Mouse (Mus musculus): Measurements from ENCODE around the gene Slc44a4. TPM values are rescaled to one million over a fixed set of nuclear protein-coding genes. Genes with fewer than 3 reads are reported as not detected.
A peak's percentile ranks its signal among the peaks of the same experiment; 100 is the strongest.
"Not testable (repeated sequence)": the region's sequence is repeated elsewhere in the genome, so short reads cannot be mapped to it uniquely, and the experiment has no call there.

Slc44a4 gene
- polyA plus RNA-seq, 1 experiment from 2014 or later: 0.11 TPM

- H3K9me3 ChIP-seq (replicated peaks; ENCODE audit: control insufficient read depth, low read length); H3K4me1 ChIP-seq (ENCODE audit: control insufficient read depth, insufficient read depth, low read length); H3K36me3 ChIP-seq (replicated peaks; ENCODE audit: control insufficient read depth, insufficient read depth, low read depth, low read length); H3K27ac ChIP-seq (replicated peaks; ENCODE audit: low read depth, low read length): not testable (repeated sequence)
- under 1% methylated on average over 31 of the region's 33 CpGs for WGBS
- Histone ChIP-seq H3K9ac (replicated peaks; ENCODE audit: low read length) (peak within 1 kb of the TSS; percentile 41), H3K4me2 (ENCODE audit: low read depth, low read length) (peak within 1 kb of the TSS; percentile 76), H3K4me3 (ENCODE audit: low read depth, low read length) (peak within 1 kb of the TSS; percentile 39), H3K27me3 (ENCODE audit: control insufficient read depth, insufficient read depth, low read length) (peaks cover 18% of the 10 kb centered on the region)
- ATAC-seq (replicated peaks; ENCODE audit: insufficient number of reproducible peaks, low FRiP score, low TSS enrichment, low read depth): peak; percentile 88
- peak; percentile 78 for DNase-seq (ENCODE audit: low spot score)
Observed at GRCm38 (mm10) chr17:34972069-34972749, 57.9 kb downstream of the Slc44a4 start, which contains the start of the genes Hspa1a and Hspa1l. Gene Hspa1a (minus strand): TSS chr17:34972156. Gene Hspa1l (plus strand): TSS chr17:34972703.

- no peak overlapping the region for H3K4me2 ChIP-seq (ENCODE audit: low read depth, low read length)
- H3K27me3 ChIP-seq (ENCODE audit: control insufficient read depth, insufficient read depth, low read length): no peaks in the 10 kb centered on the region
- no peak for ATAC-seq (replicated peaks; ENCODE audit: insufficient number of reproducible peaks, low FRiP score, low TSS enrichment, low read depth)
- no peak overlapping the region for H3K9ac ChIP-seq (replicated peaks; ENCODE audit: low read length)
- H3K36me3 ChIP-seq (replicated peaks; ENCODE audit: control insufficient read depth, insufficient read depth, low read depth, low read length): no peaks in the 10 kb centered on the region
- 68% methylated on average over 3 of the region's 3 CpGs for WGBS
- DNase-seq (ENCODE audit: low spot score): no peak
- H3K4me1 ChIP-seq (ENCODE audit: control insufficient read depth, insufficient read depth, low read length): peaks cover 3% of the 10 kb centered on the region; the same call in 1 of the 2 replicates
- no peak overlapping the region for H3K27ac ChIP-seq (replicated peaks; ENCODE audit: low read depth, low read length)
- H3K4me3 ChIP-seq (ENCODE audit: low read depth, low read length): no peak overlapping the region
- H3K9me3 ChIP-seq (replicated peaks; ENCODE audit: control insufficient read depth, low read length): no peaks in the 10 kb centered on the region
Observed at GRCm38 (mm10) chr17:34975581-34976492, 61.6 kb downstream of the Slc44a4 start.

- Histone ChIP-seq H3K9ac (replicated peaks; ENCODE audit: low read length) (no peak overlapping the region), H3K4me3 (ENCODE audit: low read depth, low read length) (no peak overlapping the region)
- ATAC-seq (replicated peaks; ENCODE audit: insufficient number of reproducible peaks, low FRiP score, low TSS enrichment, low read depth): no peak
Observed at GRCm38 (mm10) chr17:34977000-34977399, 62.7 kb downstream of the Slc44a4 start.

GRCm38 (mm10) chr17:34978239-34978638 is 64.0 kb downstream of the Slc44a4 start:
- no peak overlapping the region for H3K27ac ChIP-seq (replicated peaks; ENCODE audit: low read depth, low read length)
- H3K4me1 ChIP-seq (ENCODE audit: control insufficient read depth, insufficient read depth, low read length): 0 out of 2 replicates have a peak, but pooled peaks cover 3% of the 10 kb centered on the region
- H3K4me2 ChIP-seq (ENCODE audit: low read depth, low read length): no peak overlapping the region
- no peak overlapping the region for H3K4me3 ChIP-seq (ENCODE audit: low read depth, low read length)
- no peaks in the 10 kb centered on the region for H3K27me3 ChIP-seq (ENCODE audit: control insufficient read depth, insufficient read depth, low read length)
- no peaks in the 10 kb centered on the region for H3K36me3 ChIP-seq (replicated peaks; ENCODE audit: control insufficient read depth, insufficient read depth, low read depth, low read length)
- WGBS: 87% methylated on average over 27 of the region's 27 CpGs
- no peaks in the 10 kb centered on the region for H3K9me3 ChIP-seq (replicated peaks; ENCODE audit: control insufficient read depth, low read length)
- no peak overlapping the region for H3K9ac ChIP-seq (replicated peaks; ENCODE audit: low read length)
- ATAC-seq (replicated peaks; ENCODE audit: insufficient number of reproducible peaks, low FRiP score, low TSS enrichment, low read depth): no peak
- no peak for DNase-seq (ENCODE audit: low spot score)

More at GRCm38 (mm10) chr17:34977000-34977399, 62.7 kb downstream of the Slc44a4 start:
- no peaks in the 10 kb centered on the region for H3K27me3 ChIP-seq (ENCODE audit: control insufficient read depth, insufficient read depth, low read length)
- no peak for DNase-seq (ENCODE audit: low spot score)
- peaks cover 5% of the 10 kb centered on the region; the same call in 1 of the 2 replicates for H3K4me1 ChIP-seq (ENCODE audit: control insufficient read depth, insufficient read depth, low read length)
- H3K27ac ChIP-seq (replicated peaks; ENCODE audit: low read depth, low read length): no peak overlapping the region
- H3K9me3 ChIP-seq (replicated peaks; ENCODE audit: control insufficient read depth, low read length): no peaks in the 10 kb centered on the region
- H3K36me3 ChIP-seq (replicated peaks; ENCODE audit: control insufficient read depth, insufficient read depth, low read depth, low read length): no peaks in the 10 kb centered on the region
- WGBS: 95% methylated on average over 20 of the region's 20 CpGs
- H3K4me2 ChIP-seq (ENCODE audit: low read depth, low read length): no peak overlapping the region

- Histone ChIP-seq H3K36me3 (replicated peaks; ENCODE audit: control insufficient read depth, insufficient read depth, low read depth, low read length) (no peaks in the 10 kb centered on the region), H3K9me3 (replicated peaks; ENCODE audit: control insufficient read depth, low read length) (no peaks in the 10 kb centered on the region), H3K4me2 (ENCODE audit: low read depth, low read length) (no peak overlapping the region), H3K27me3 (ENCODE audit: control insufficient read depth, insufficient read depth, low read length) (no peaks in the 10 kb centered on the region), H3K27ac (replicated peaks; ENCODE audit: low read depth, low read length) (no peak overlapping the region), H3K4me3 (ENCODE audit: low read depth, low read length) (no peak overlapping the region), H3K9ac (replicated peaks; ENCODE audit: low read length) (no peak overlapping the region), H3K4me1 (ENCODE audit: control insufficient read depth, insufficient read depth, low read length) (0 out of 2 replicates have a peak, but pooled peaks cover 3% of the 10 kb centered on the region)
- ATAC-seq (replicated peaks; ENCODE audit: insufficient number of reproducible peaks, low FRiP score, low TSS enrichment, low read depth): no peak
- WGBS: 95% methylated on average over 4 of the region's 4 CpGs
- no peak for DNase-seq (ENCODE audit: low spot score)
Observed at GRCm38 (mm10) chr17:34979631-34980030, 65.4 kb downstream of the Slc44a4 start.

Other genes starting within 250 kb of the Slc44a4 start
- not detected in 2 replicates for gene Tnxb, start 243.9 kb upstream of the Slc44a4 start, polyA plus RNA-seq (2014; fragmentation: Nextera tagmentation; extraction: Ambion mirVana)
- not detected in 2 replicates for gene C4b, start 170.6 kb upstream of the Slc44a4 start, polyA plus RNA-seq (2014; fragmentation: Nextera tagmentation; extraction: Ambion mirVana)
- not detected in 2 replicates for gene Cyp21a1, start 109.9 kb upstream of the Slc44a4 start, polyA plus RNA-seq (2014; fragmentation: Nextera tagmentation; extraction: Ambion mirVana)
- 14.4 and 18.4 TPM in 2 replicates for gene Stk19, start 77.5 kb upstream of the Slc44a4 start, polyA plus RNA-seq (2014; fragmentation: Nextera tagmentation; extraction: Ambion mirVana)
- 65.3 and 68.1 TPM in 2 replicates for gene Dxo, start 77.4 kb upstream of the Slc44a4 start, polyA plus RNA-seq (2014; fragmentation: Nextera tagmentation; extraction: Ambion mirVana)
- 27.1 and 31.9 TPM in 2 replicates for gene Skiv2l, start 64.3 kb upstream of the Slc44a4 start, polyA plus RNA-seq (2014; fragmentation: Nextera tagmentation; extraction: Ambion mirVana)
- 128 and 130 TPM in 2 replicates for gene Nelfe, start 64.1 kb upstream of the Slc44a4 start, polyA plus RNA-seq (2014; fragmentation: Nextera tagmentation; extraction: Ambion mirVana)
- 1.2 and 2.0 TPM in 2 replicates for gene Cfb, start 51.9 kb upstream of the Slc44a4 start, polyA plus RNA-seq (2014; fragmentation: Nextera tagmentation; extraction: Ambion mirVana)
- gene Zbtb12, start 35.0 kb upstream of the Slc44a4 start, polyA plus RNA-seq (2014; fragmentation: Nextera tagmentation; extraction: Ambion mirVana): 1.6 and 2.0 TPM in 2 replicates
- gene Gm20547, start 32.4 kb upstream of the Slc44a4 start, polyA plus RNA-seq (2014; fragmentation: Nextera tagmentation; extraction: Ambion mirVana): not detected in 2 replicates
- 0.81 and 1.6 TPM in 2 replicates for gene C2, start 16.2 kb upstream of the Slc44a4 start, polyA plus RNA-seq (2014; fragmentation: Nextera tagmentation; extraction: Ambion mirVana)
- gene Ehmt2, start 16.0 kb upstream of the Slc44a4 start, polyA plus RNA-seq (2014; fragmentation: Nextera tagmentation; extraction: Ambion mirVana): 59.3 and 60.6 TPM in 2 replicates
- 10.9 and 13.1 TPM in 2 replicates for gene Neu1, start 16.8 kb downstream of the Slc44a4 start, polyA plus RNA-seq (2014; fragmentation: Nextera tagmentation; extraction: Ambion mirVana)
- gene Hspa1b, start 44.8 kb downstream of the Slc44a4 start, polyA plus RNA-seq (2014; fragmentation: Nextera tagmentation; extraction: Ambion mirVana): 0.21 and 0.49 TPM in 2 replicates
- gene Gm20481, start 55.4 kb downstream of the Slc44a4 start, polyA plus RNA-seq (2014; fragmentation: Nextera tagmentation; extraction: Ambion mirVana): not detected in 2 replicates
- gene Hspa1a, start 57.7 kb downstream of the Slc44a4 start, polyA plus RNA-seq (2014; fragmentation: Nextera tagmentation; extraction: Ambion mirVana): 1.7 and 1.8 TPM in 2 replicates
- gene Hspa1l, start 58.2 kb downstream of the Slc44a4 start, polyA plus RNA-seq (2014; fragmentation: Nextera tagmentation; extraction: Ambion mirVana): 1.5 and 2.0 TPM in 2 replicates
- gene Lsm2, start 67.4 kb downstream of the Slc44a4 start, polyA plus RNA-seq (2014; fragmentation: Nextera tagmentation; extraction: Ambion mirVana): 219 and 241 TPM in 2 replicates
- 73.9 and 85.2 TPM in 2 replicates for gene Vars, start 86.5 kb downstream of the Slc44a4 start, polyA plus RNA-seq (2014; fragmentation: Nextera tagmentation; extraction: Ambion mirVana)
- 0.10 and 0.17 TPM in 2 replicates for gene Vwa7, start 102.1 kb downstream of the Slc44a4 start, polyA plus RNA-seq (2014; fragmentation: Nextera tagmentation; extraction: Ambion mirVana)
- gene Sapcd1, start 113.5 kb downstream of the Slc44a4 start, polyA plus RNA-seq (2014; fragmentation: Nextera tagmentation; extraction: Ambion mirVana): 3.5 and 7.5 TPM in 2 replicates
- gene Msh5, start 132.3 kb downstream of the Slc44a4 start, polyA plus RNA-seq (2014; fragmentation: Nextera tagmentation; extraction: Ambion mirVana): 3.0 and 3.2 TPM in 2 replicates
- gene Clic1, start 135.5 kb downstream of the Slc44a4 start, polyA plus RNA-seq (2014; fragmentation: Nextera tagmentation; extraction: Ambion mirVana): 73.9 and 84.2 TPM in 2 replicates
- gene Ddah2, start 144.6 kb downstream of the Slc44a4 start, polyA plus RNA-seq (2014; fragmentation: Nextera tagmentation; extraction: Ambion mirVana): 543 and 586 TPM in 2 replicates
- 0.33 TPM in 1 of 2 replicates, not detected in the other for gene Ly6g6c, start 150.9 kb downstream of the Slc44a4 start, polyA plus RNA-seq (2014; fragmentation: Nextera tagmentation; extraction: Ambion mirVana)
- gene Mpig6b, start 151.7 kb downstream of the Slc44a4 start, polyA plus RNA-seq (2014; fragmentation: Nextera tagmentation; extraction: Ambion mirVana): 0.74 and 1.2 TPM in 2 replicates
- gene Ly6g6e, start 162.4 kb downstream of the Slc44a4 start, polyA plus RNA-seq (2014; fragmentation: Nextera tagmentation; extraction: Ambion mirVana): 0.66 and 1.1 TPM in 2 replicates
- gene Ly6g6d, start 163.6 kb downstream of the Slc44a4 start, polyA plus RNA-seq (2014; fragmentation: Nextera tagmentation; extraction: Ambion mirVana): 0.92 TPM in 1 of 2 replicates, not detected in the other
- gene Ly6g6f, start 171.1 kb downstream of the Slc44a4 start, polyA plus RNA-seq (2014; fragmentation: Nextera tagmentation; extraction: Ambion mirVana): 0.36 and 0.43 TPM in 2 replicates
- 38.5 and 39.8 TPM in 2 replicates for gene Abhd16a, start 174.8 kb downstream of the Slc44a4 start, polyA plus RNA-seq (2014; fragmentation: Nextera tagmentation; extraction: Ambion mirVana)
- gene Ly6g5c, start 193.8 kb downstream of the Slc44a4 start, polyA plus RNA-seq (2014; fragmentation: Nextera tagmentation; extraction: Ambion mirVana): not detected in 2 replicates
- 0.53 and 1.1 TPM in 2 replicates for gene Ly6g5b, start 201.0 kb downstream of the Slc44a4 start, polyA plus RNA-seq (2014; fragmentation: Nextera tagmentation; extraction: Ambion mirVana)
- gene Gpank1, start 207.0 kb downstream of the Slc44a4 start, polyA plus RNA-seq (2014; fragmentation: Nextera tagmentation; extraction: Ambion mirVana): 24.6 and 26.4 TPM in 2 replicates
- gene Csnk2b, start 207.6 kb downstream of the Slc44a4 start, polyA plus RNA-seq (2014; fragmentation: Nextera tagmentation; extraction: Ambion mirVana): 273 and 294 TPM in 2 replicates
- 6.9 and 7.4 TPM in 2 replicates for gene D17H6S53E, start 211.9 kb downstream of the Slc44a4 start, polyA plus RNA-seq (2014; fragmentation: Nextera tagmentation; extraction: Ambion mirVana)
- gene Apom, start 217.6 kb downstream of the Slc44a4 start, polyA plus RNA-seq (2014; fragmentation: Nextera tagmentation; extraction: Ambion mirVana): 0.49 and 0.64 TPM in 2 replicates
- 87.8 and 101 TPM in 2 replicates for gene Bag6, start 220.7 kb downstream of the Slc44a4 start, polyA plus RNA-seq (2014; fragmentation: Nextera tagmentation; extraction: Ambion mirVana)